Mouse (Mus musculus) embryonic facial prominence, embryonic 11.5 days (tissue): Measurements from ENCODE around the gene H6pd. TPM values are rescaled to one million over a fixed set of nuclear protein-coding genes. Genes with fewer than 3 reads are reported as not detected.

Experiments used
- ATAC-seq: fragments of 200-750 bp; cut with Nextera tagmentation; replicated peaks from 2 replicates; pipeline ENCODE4 v1.8.0; 2017; ENCODE audit warnings: low read depth; ENCODE audit not compliant: insufficient number of reproducible peaks, low FRiP score, low TSS enrichment
- DNase-seq: peaks from one replicate; pipeline ENCODE4 v3.0.0-alpha.2; 2015; ENCODE audit warnings: low spot score
- H3K27ac ChIP-seq: fragments of 300-500 bp; sonication (generic); replicated peaks from 2 replicates; pipeline ENCODE4 v1.5.1; 2014; ENCODE audit warnings: mild to moderate bottlenecking, low read depth, low read length, control low read depth
- H3K27me3 ChIP-seq: fragments of 300-500 bp; sonication (generic); 2 replicates; pipeline ENCODE4 v1.6.1; 2014; ENCODE audit warnings: mild to moderate bottlenecking, low read length, moderate library complexity, mixed read lengths; ENCODE audit not compliant: control insufficient read depth, insufficient read depth
- H3K36me3 ChIP-seq: fragments of 300-500 bp; sonication (generic); replicated peaks from 2 replicates; pipeline ENCODE4 v1.6.1; 2014; ENCODE audit warnings: low read depth, mild to moderate bottlenecking, low read length, moderate library complexity, mixed read lengths; ENCODE audit not compliant: control insufficient read depth, insufficient read depth
- H3K4me1 ChIP-seq: fragments of 300-500 bp; sonication (generic); 2 replicates; pipeline ENCODE4 v1.6.1; 2014; ENCODE audit warnings: low read length, mixed read lengths; ENCODE audit not compliant: control insufficient read depth, insufficient read depth
- H3K4me2 ChIP-seq: fragments of 300-500 bp; sonication (generic); 2 replicates; pipeline ENCODE4 v1.6.1; 2014; ENCODE audit warnings: low read depth, mild to moderate bottlenecking, control low read depth, low read length, moderate library complexity
- H3K4me3 ChIP-seq: fragments of 300-500 bp; sonication (generic); 2 replicates; pipeline ENCODE4 v1.5.1; 2014; ENCODE audit warnings: low read depth, low read length, control low read depth
- H3K9ac ChIP-seq: fragments of 300-500 bp; sonication (generic); replicated peaks from 2 replicates; pipeline ENCODE4 v1.6.1; 2014; ENCODE audit warnings: mild to moderate bottlenecking, control low read depth, low read length
- H3K9me3 ChIP-seq: fragments of 300-500 bp; sonication (generic); replicated peaks from 2 replicates; pipeline ENCODE4 v1.6.1; 2016; ENCODE audit warnings: mild to moderate bottlenecking, low read length, inconsistent platforms, mixed read lengths; ENCODE audit not compliant: control insufficient read depth
- WGBS: fragments of 180-500 bp; shearing (Covaris S2); extraction: QIAGEN DNeasy Blood & Tissue Kit; methylation state at CpG from one replicate; pipeline ENCODE4 v1.1.7; 2014; 5-methylcytosine and 5-hydroxymethylcytosine counted together
- polyA plus RNA-seq: library from polyadenylated mRNA; unstranded; fragments of >200 nt; fragmentation: Nextera tagmentation; extraction: Ambion mirVana; gene quantifications from 2 replicates; pipeline ENCODE4 v1.2.1, GENCODE M21; 2014

H6pd gene
- polyA plus RNA-seq, 1 experiment from 2014 or later = 3.2 TPM

GRCm38 (mm10) chr4:149988931-149989556, 19.8 kb downstream of the H6pd start:
- DNase-seq (peak; percentile 90), ATAC-seq (peak; percentile 84)
- Histone ChIP-seq H3K9me3 (no peaks in the 10 kb centered on the region), H3K27me3 (no peaks in the 10 kb centered on the region), H3K36me3 (no peaks in the 10 kb centered on the region), H3K27ac (no peak overlapping the region), H3K4me3 (peak overlapping the region; percentile 1; the same call in 1 of the 2 replicates), H3K9ac (no peak overlapping the region), H3K4me2 (peak overlapping the region; percentile 14), H3K4me1 (peaks cover 3% of the 10 kb centered on the region; the same call in 1 of the 2 replicates)
- WGBS = 8% methylated on average over 21 of the region's 21 CpGs

GRCm38 (mm10) chr4:149988301-149988700, 20.5 kb downstream of the H6pd start:
- 64% methylated on average over 6 of the region's 6 CpGs for WGBS
- Histone ChIP-seq H3K9me3 (no peaks in the 10 kb centered on the region), H3K4me3 (no peak overlapping the region), H3K27me3 (no peaks in the 10 kb centered on the region), H3K4me1 (peaks cover 3% of the 10 kb centered on the region; the same call in 1 of the 2 replicates), H3K36me3 (no peaks in the 10 kb centered on the region), H3K9ac (no peak overlapping the region), H3K27ac (no peak overlapping the region), H3K4me2 (no peak overlapping the region)
- ATAC-seq = no peak
- DNase-seq = no peak

- H3K9ac ChIP-seq = no peak overlapping the region
- no peak overlapping the region for H3K4me3 ChIP-seq
- peaks cover 3% of the 10 kb centered on the region; the same call in 1 of the 2 replicates for H3K4me1 ChIP-seq
- no peak for DNase-seq
- H3K36me3 ChIP-seq = no peaks in the 10 kb centered on the region
- WGBS = 77% methylated on average over 10 of the region's 10 CpGs
- H3K4me2 ChIP-seq = no peak overlapping the region
- no peak for ATAC-seq
- H3K27ac ChIP-seq = no peak overlapping the region
- no peaks in the 10 kb centered on the region for H3K9me3 ChIP-seq
- no peaks in the 10 kb centered on the region for H3K27me3 ChIP-seq
Measured at GRCm38 (mm10) chr4:149986671-149987417, 22.0 kb downstream of the H6pd start.

GRCm38 (mm10) chr4:149983921-149984645, 24.7 kb downstream of the H6pd start:
- H3K36me3 ChIP-seq = no peaks in the 10 kb centered on the region
- no peak overlapping the region for H3K9ac ChIP-seq
- no peaks in the 10 kb centered on the region for H3K27me3 ChIP-seq
- ATAC-seq = no peak
- WGBS = 95% methylated on average over 23 of the region's 23 CpGs
- no peaks in the 10 kb centered on the region; the same call in 1 of the 2 replicates for H3K4me1 ChIP-seq
- H3K9me3 ChIP-seq = no peaks in the 10 kb centered on the region
- H3K4me3 ChIP-seq = no peak overlapping the region
- H3K4me2 ChIP-seq = no peak overlapping the region
- DNase-seq = no peak
- no peak overlapping the region for H3K27ac ChIP-seq

GRCm38 (mm10) chr4:149982154-149982553, 26.7 kb downstream of the H6pd start:
- DNase-seq = no peak
- Histone ChIP-seq H3K4me1 (no peaks in the 10 kb centered on the region; the same call in 1 of the 2 replicates), H3K27ac (no peak overlapping the region), H3K36me3 (no peaks in the 10 kb centered on the region), H3K27me3 (no peaks in the 10 kb centered on the region), H3K9ac (no peak overlapping the region), H3K9me3 (no peaks in the 10 kb centered on the region), H3K4me2 (no peak overlapping the region), H3K4me3 (no peak overlapping the region)
- WGBS = 81% methylated on average over 15 of the region's 15 CpGs
- no peak for ATAC-seq

- H3K27ac ChIP-seq = no peak overlapping the region
- peak overlapping the region; percentile 54; the same call in 1 of the 2 replicates for H3K9ac ChIP-seq
- H3K36me3 ChIP-seq = no peaks in the 10 kb centered on the region
- ATAC-seq (0 out of 2 replicates have a peak, but pooled peaks have one; percentile 47), DNase-seq (peak; percentile 92)
- 4% methylated on average over 12 of the region's 12 CpGs for WGBS
- peak overlapping the region; percentile 43 for H3K4me2 ChIP-seq
- no peaks in the 10 kb centered on the region for H3K27me3 ChIP-seq
- no peaks in the 10 kb centered on the region; the same call in 1 of the 2 replicates for H3K4me1 ChIP-seq
- H3K9me3 ChIP-seq = no peaks in the 10 kb centered on the region
- H3K4me3 ChIP-seq = no peak overlapping the region
Measured at GRCm38 (mm10) chr4:149979819-149980308, 29.0 kb downstream of the H6pd start.

- Histone ChIP-seq H3K4me2 (no peak overlapping the region), H3K9me3 (no peaks in the 10 kb centered on the region), H3K4me1 (no peaks in the 10 kb centered on the region; the same call in 1 of the 2 replicates), H3K4me3 (no peak overlapping the region), H3K27me3 (no peaks in the 10 kb centered on the region), H3K36me3 (no peaks in the 10 kb centered on the region), H3K9ac (no peak overlapping the region), H3K27ac (no peak overlapping the region)
- ATAC-seq = no peak
- DNase-seq = no peak
- 81% methylated on average over 2 of the region's 2 CpGs for WGBS
Measured at GRCm38 (mm10) chr4:149978820-149979219, 30.0 kb downstream of the H6pd start.
